Mouse (Mus musculus) hindbrain, embryonic 14.5 days (tissue): ENCODE results near the gene Mei1. TPM values are rescaled to one million over a fixed set of nuclear protein-coding genes. Genes with fewer than 3 reads are reported as not detected.
A peak's percentile ranks its signal among the peaks of the same experiment; 100 is the strongest.

Experiments
- ATAC-seq: fragments of 200-750 bp; cut with Nextera tagmentation; 2 replicates; pipeline ENCODE4 v1.8.0; 2017; ENCODE audit warnings: moderate number of reproducible peaks, mild to moderate bottlenecking, moderate TSS enrichment, moderate library complexity; ENCODE audit not compliant: low FRiP score
- DNase-seq: peaks from one replicate; pipeline ENCODE4 v3.0.0-alpha.2; 2015; ENCODE audit warnings: low spot score
- H3K27ac ChIP-seq: fragments of 300-500 bp; sonication (generic); 2 replicates; pipeline ENCODE4 v1.5.1; 2014; ENCODE audit warnings: mild to moderate bottlenecking, moderate library complexity
- H3K27me3 ChIP-seq: fragments of 300-500 bp; sonication (generic); 2 replicates; pipeline ENCODE4 v1.6.1; 2014; ENCODE audit warnings: mild to moderate bottlenecking, low read length, mixed read lengths; ENCODE audit not compliant: control insufficient read depth, insufficient read depth
- H3K36me3 ChIP-seq: fragments of 300-500 bp; sonication (generic); replicated peaks from 2 replicates; pipeline ENCODE4 v1.6.1; 2014; ENCODE audit not compliant: control insufficient read depth, insufficient read depth
- H3K4me1 ChIP-seq: fragments of 300-500 bp; sonication (generic); replicated peaks from 2 replicates; pipeline ENCODE4 v1.6.1; 2014; ENCODE audit warnings: antibody characterized with exemption, low read length, mixed read lengths; ENCODE audit not compliant: control insufficient read depth, insufficient read depth
- H3K4me2 ChIP-seq: fragments of 300-500 bp; sonication (generic); replicated peaks from 2 replicates; pipeline ENCODE4 v1.6.1; 2014; ENCODE audit warnings: mild to moderate bottlenecking, moderate library complexity
- H3K4me3 ChIP-seq: fragments of 300-500 bp; sonication (generic); replicated peaks from 2 replicates; pipeline ENCODE4 v1.5.1; 2014; ENCODE audit warnings: mild to moderate bottlenecking, low read length
- H3K9ac ChIP-seq: fragments of 300-500 bp; sonication (generic); 2 replicates; pipeline ENCODE4 v1.6.1; 2014
- H3K9me3 ChIP-seq: fragments of 300-500 bp; sonication (generic); 2 replicates; pipeline ENCODE4 v1.6.1; 2016; ENCODE audit warnings: low read length; ENCODE audit not compliant: control insufficient read depth
- WGBS: fragments of 180-500 bp; shearing (Covaris S2); extraction: QIAGEN DNeasy Blood & Tissue Kit; methylation state at CpG from one replicate; pipeline ENCODE4 v1.1.7; 2014; 5-methylcytosine and 5-hydroxymethylcytosine counted together
- polyA plus RNA-seq: library from polyadenylated mRNA; unstranded; fragments of >200 nt; fragmentation: Nextera tagmentation; extraction: Ambion mirVana; gene quantifications from 2 replicates; pipeline ENCODE4 v1.2.1, GENCODE M21; 2014

Mei1 gene
- polyA plus RNA-seq, 1 experiment from 2014 or later, result 0.09 TPM

- H3K27me3 ChIP-seq, result no peaks in the 10 kb centered on the region
- H3K9ac ChIP-seq, result peak overlapping the region; percentile 45
- peaks cover 29% of the 10 kb centered on the region for H3K4me1 ChIP-seq
- peak overlapping the region; percentile 53 for H3K4me2 ChIP-seq
- H3K27ac ChIP-seq, result peak overlapping the region; percentile 99
- no peaks in the 10 kb centered on the region for H3K9me3 ChIP-seq
- H3K36me3 ChIP-seq, result peaks cover 4% of the 10 kb centered on the region
- peak overlapping the region; percentile 91 for H3K4me3 ChIP-seq
- DNase-seq, result peak; percentile 42
- 15% methylated on average over 11 of the region's 11 CpGs for WGBS
- 0 out of 2 replicates have a peak, but pooled peaks have one; percentile 1 for ATAC-seq
These were observed 76.3 kb downstream of the Mei1 start for GRCm38 (mm10) chr15:82145851-82146769.

- WGBS, result under 1% methylated on average over 68 of the region's 79 CpGs
- peaks cover 30% of the 10 kb centered on the region for H3K4me1 ChIP-seq
- no peaks in the 10 kb centered on the region for H3K9me3 ChIP-seq
- no peaks in the 10 kb centered on the region for H3K36me3 ChIP-seq
- peak within 1 kb of the TSS; percentile 83 for H3K9ac ChIP-seq
- ATAC-seq (peak; percentile 98), DNase-seq (peak; percentile 99)
- peak within 1 kb of the TSS; percentile 99 for H3K27ac ChIP-seq
- H3K27me3 ChIP-seq, result no peaks in the 10 kb centered on the region
- H3K4me2 ChIP-seq, result peak within 1 kb of the TSS; percentile 88
- H3K4me3 ChIP-seq, result peak within 1 kb of the TSS; percentile 91
These were observed 77.2 kb downstream of the Mei1 start, which contains the start of gene Srebf2 for GRCm38 (mm10) chr15:82146770-82147610. Gene Srebf2 (plus strand): TSS chr15:82147181.

DNA sequence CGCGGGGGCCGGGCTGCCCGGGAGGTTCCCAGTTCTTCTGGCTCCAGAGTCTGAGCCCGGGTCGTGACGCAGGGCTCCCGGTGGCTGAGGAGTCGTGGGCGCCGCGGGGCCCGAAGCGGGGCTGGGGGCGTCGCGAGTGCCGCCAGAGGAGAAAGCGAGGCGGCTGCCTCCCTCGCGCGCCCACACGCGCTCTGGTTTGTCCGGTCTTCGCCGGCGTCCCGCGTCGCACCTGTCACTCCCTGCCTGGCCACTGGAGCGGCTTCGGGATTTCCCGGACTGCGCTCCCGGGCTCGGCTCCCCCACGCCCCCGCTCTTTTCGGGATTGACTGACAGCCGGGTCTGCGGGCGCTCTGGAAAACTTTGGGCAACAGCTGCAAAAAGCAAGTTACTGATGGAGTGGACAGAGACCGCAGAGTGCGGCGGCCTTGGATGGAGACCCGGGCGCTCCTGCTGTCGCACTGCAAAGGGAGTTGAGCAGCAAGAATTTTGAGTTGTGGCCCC lies 77.9 kb downstream of the Mei1 start:
- Histone ChIP-seq H3K4me2 (peak overlapping the region; percentile 88), H3K36me3 (no peaks in the 10 kb centered on the region), H3K27me3 (no peaks in the 10 kb centered on the region), H3K9ac (peak overlapping the region; percentile 83), H3K9me3 (no peaks in the 10 kb centered on the region), H3K4me1 (peaks cover 37% of the 10 kb centered on the region), H3K27ac (peak overlapping the region; percentile 99), H3K4me3 (peak overlapping the region; percentile 91)
- under 1% methylated on average over 44 of the region's 50 CpGs for WGBS
- DNase-seq (peak; percentile 46), ATAC-seq (peak; percentile 1; the same call in 1 of the 2 replicates)

GRCm38 (mm10) chr15:82148510-82148911 lies 78.7 kb downstream of the Mei1 start:
- peaks cover 42% of the 10 kb centered on the region for H3K4me1 ChIP-seq
- peak overlapping the region; percentile 99 for H3K27ac ChIP-seq
- H3K9me3 ChIP-seq, result no peaks in the 10 kb centered on the region
- H3K4me3 ChIP-seq, result peak overlapping the region; percentile 91
- H3K4me2 ChIP-seq, result peak overlapping the region; percentile 88
- WGBS, result 27% methylated on average over 9 of the region's 9 CpGs
- ATAC-seq, result no peak
- H3K27me3 ChIP-seq, result no peaks in the 10 kb centered on the region
- peak overlapping the region; percentile 83 for H3K9ac ChIP-seq
- H3K36me3 ChIP-seq, result no peaks in the 10 kb centered on the region
- no peak for DNase-seq

GRCm38 (mm10) chr15:82150042-82150441 lies 80.2 kb downstream of the Mei1 start:
- no peaks in the 10 kb centered on the region for H3K36me3 ChIP-seq
- no peak overlapping the region for H3K4me3 ChIP-seq
- DNase-seq (no peak), ATAC-seq (no peak)
- H3K27ac ChIP-seq, result no peak overlapping the region
- peak overlapping the region; percentile 88; the same call in 1 of the 2 replicates for H3K4me2 ChIP-seq
- peaks cover 42% of the 10 kb centered on the region for H3K4me1 ChIP-seq
- no peaks in the 10 kb centered on the region for H3K27me3 ChIP-seq
- H3K9ac ChIP-seq, result no peak overlapping the region
- no peaks in the 10 kb centered on the region for H3K9me3 ChIP-seq

- H3K27ac ChIP-seq, result no peak overlapping the region
- H3K4me3 ChIP-seq, result no peak overlapping the region
- H3K9me3 ChIP-seq, result no peaks in the 10 kb centered on the region
- H3K4me1 ChIP-seq, result peaks cover 34% of the 10 kb centered on the region
- ATAC-seq, result no peak
- no peak for DNase-seq
- no peaks in the 10 kb centered on the region for H3K36me3 ChIP-seq
- no peaks in the 10 kb centered on the region for H3K27me3 ChIP-seq
- no peak overlapping the region for H3K4me2 ChIP-seq
- no peak overlapping the region for H3K9ac ChIP-seq
- WGBS, result 92% methylated on average over 4 of the region's 4 CpGs
These were observed 81.4 kb downstream of the Mei1 start for GRCm38 (mm10) chr15:82151176-82151575.

DNA sequence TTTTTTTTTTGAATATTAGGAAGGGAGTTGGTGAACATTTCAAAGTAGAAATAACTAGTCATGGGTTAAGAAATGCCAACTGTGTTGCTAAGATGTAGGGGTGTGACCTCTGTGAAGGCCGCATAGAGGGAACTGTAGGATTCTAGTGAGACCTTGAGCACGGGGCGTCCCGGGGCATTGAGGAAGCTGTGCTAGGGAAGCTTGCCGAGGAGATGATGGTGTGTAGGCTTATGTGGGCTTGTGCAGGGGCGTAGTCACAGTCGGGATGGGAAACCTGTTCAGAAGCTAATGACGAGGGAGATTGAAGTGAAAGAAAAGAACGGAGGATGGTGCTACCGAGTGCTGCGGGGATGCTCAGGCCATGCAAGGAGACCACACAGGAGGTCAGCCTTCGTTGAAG lies 82.2 kb downstream of the Mei1 start:
- ATAC-seq, result no peak
- no peak overlapping the region for H3K27ac ChIP-seq
- H3K9me3 ChIP-seq, result no peaks in the 10 kb centered on the region
- no peak overlapping the region for H3K9ac ChIP-seq
- no peaks in the 10 kb centered on the region for H3K27me3 ChIP-seq
- WGBS, result 89% methylated on average over 12 of the region's 12 CpGs
- H3K36me3 ChIP-seq, result no peaks in the 10 kb centered on the region
- H3K4me2 ChIP-seq, result no peak overlapping the region
- H3K4me3 ChIP-seq, result no peak overlapping the region
- no peak for DNase-seq
- H3K4me1 ChIP-seq, result peaks cover 29% of the 10 kb centered on the region

- no peak overlapping the region for H3K27ac ChIP-seq
- 89% methylated on average over 7 of the region's 7 CpGs for WGBS
- no peaks in the 10 kb centered on the region for H3K27me3 ChIP-seq
- no peaks in the 10 kb centered on the region for H3K9me3 ChIP-seq
- no peak for ATAC-seq
- no peaks in the 10 kb centered on the region for H3K36me3 ChIP-seq
- H3K4me1 ChIP-seq, result peaks cover 29% of the 10 kb centered on the region
- no peak overlapping the region for H3K9ac ChIP-seq
- no peak overlapping the region for H3K4me2 ChIP-seq
- DNase-seq, result no peak
- no peak overlapping the region for H3K4me3 ChIP-seq
These were observed 82.6 kb downstream of the Mei1 start for GRCm38 (mm10) chr15:82152435-82152834.

- 93% methylated on average over 6 of the region's 6 CpGs for whole genome bisulfite sequencing
- H3K36me3 ChIP-seq, result no peaks in the 10 kb centered on the region
- peaks cover 44% of the 10 kb centered on the region for H3K4me1 ChIP-seq
- no peaks in the 10 kb centered on the region for H3K9me3 ChIP-seq
- no peak overlapping the region for H3K9ac ChIP-seq
- no peak for ATAC-seq
- H3K4me2 ChIP-seq, result no peak overlapping the region
- no peak for DNase-seq
- no peak overlapping the region for H3K4me3 ChIP-seq
- H3K27ac ChIP-seq, result no peak overlapping the region
- no peaks in the 10 kb centered on the region for H3K27me3 ChIP-seq
These were observed 86.5 kb downstream of the Mei1 start for GRCm38 (mm10) chr15:82156298-82156697.
